Mouse (Mus musculus) megakaryocyte, embryonic 14.5 days (primary cell): ENCODE data around the gene Gm15217.

ENCODE experiments used
- FLI1 ChIP-seq: IDR thresholded peaks from 2 replicates; pipeline ENCODE4 v1.6.1; 2012; ENCODE audit warnings: low read length, inconsistent platforms, mixed read lengths
- GATA1 ChIP-seq: IDR thresholded peaks from 3 replicates; pipeline ENCODE4 v1.6.1; 2012; ENCODE audit warnings: mixed read lengths, low read length, inconsistent platforms, borderline replicate concordance

GRCm38 (mm10) chr14:46375796-46376195 is 3.4 kb upstream of the Gm15217 start:
- no peak for TF ChIP-seq GATA1
- no peak for TF ChIP-seq FLI1
